Mouse (Mus musculus): ENCODE data around the gene Pcnx2.

DNA sequence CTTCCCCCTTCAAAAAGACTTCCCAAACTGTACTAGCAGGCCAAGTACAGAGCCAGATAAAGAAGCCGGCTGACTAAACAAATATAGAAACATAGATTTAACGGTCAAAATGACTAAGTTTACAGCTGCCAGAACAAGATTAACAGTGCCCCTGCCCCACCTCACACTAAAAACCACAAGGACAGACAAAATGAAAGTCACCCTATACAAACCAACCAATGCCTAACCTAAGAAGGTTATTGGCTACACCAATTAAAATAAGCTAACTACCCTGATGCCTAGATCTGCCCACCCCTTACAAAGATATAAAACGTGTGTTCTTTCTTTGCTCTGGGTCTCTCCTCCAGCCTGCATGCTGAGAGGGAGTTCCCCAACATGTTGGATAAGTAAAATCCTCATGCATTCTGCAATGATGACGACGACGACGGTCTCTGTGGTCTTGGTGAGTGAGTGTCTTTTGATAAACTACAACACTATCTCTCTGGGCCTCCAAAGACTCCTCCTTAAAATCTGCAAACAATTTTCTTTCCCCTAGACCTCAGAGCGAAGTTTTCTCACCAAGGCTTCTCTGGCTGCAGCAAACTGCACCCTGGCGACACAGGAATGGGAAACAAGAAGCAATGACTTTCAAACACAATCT lies 105.2 kb downstream of the Pcnx2 start:
- no peak for TF ChIP-seq POLR2A (IDR thresholded peaks at IDR 0.05; ENCODE audit: low read depth, low read length)
- TF ChIP-seq EP300 (IDR thresholded peaks at IDR 0.05; ENCODE audit: low read length), result no peak
- TF ChIP-seq CTCF (conservative IDR thresholded peaks at IDR 0.05 in 1 of 2, IDR thresholded peaks at IDR 0.05 in 1 of 2; ENCODE audit: low read depth in 2 of 2, low read length in 2 of 2), result no peak
